Mouse (Mus musculus) CD4-positive naive resting alpha-beta T cell, adult 76 days (primary cell): ENCODE measurements around the gene Srsf7. TPM values are rescaled to one million over a fixed set of nuclear protein-coding genes. Genes with fewer than 3 reads are reported as not detected.

Source experiments
- total RNA-seq: library from RNA; stranded (reverse); gene quantifications from one replicate; pipeline ENCODE4 v1.2.4, GENCODE M21; 2023

Srsf7 gene
- 381 TPM for total RNA-seq

GRCm38 (mm10) chr17:80206671-80207581 is at the start of gene Srsf7, which contains the start of gene Ttc39d:
Srsf7 (minus strand) TSS chr17:80207307.
Ttc39d (plus strand) TSS chr17:80207460.

GRCm38 (mm10) chr17:80224326-80225116 is 17.4 kb upstream of the Srsf7 start, which contains the start of gene Gemin6:
Gemin6 (plus strand) TSS chr17:80224441.

Other genes starting within 250 kb of the Srsf7 start
- gene Hnrnpll, start 145.0 kb downstream of the Srsf7 start, total RNA-seq: 22.6 TPM
- 5.1 TPM for gene Galm, start 79.8 kb downstream of the Srsf7 start, total RNA-seq
- gene Ttc39d, start 153 bp upstream of the Srsf7 start, total RNA-seq: not detected
- gene Gemin6, start 17.1 kb upstream of the Srsf7 start, total RNA-seq: 3.2 TPM
- not detected for gene Morn2, start 82.9 kb upstream of the Srsf7 start, total RNA-seq
- gene Dhx57, start 83.2 kb upstream of the Srsf7 start, total RNA-seq: 25.1 TPM
- gene Arhgef33, start 100.1 kb upstream of the Srsf7 start, total RNA-seq: 1.4 TPM
- not detected for gene Gm10190, start 166.2 kb upstream of the Srsf7 start, total RNA-seq